Mouse (Mus musculus) limb, embryonic 14.5 days (tissue): ENCODE measurements at regions not wholly inside any gene's neighbourhood (a gene's known extent, or its start where the extent isn't known, plus 50 kb on each side); places are given as distances from the start of the nearest gene placed in this dataset.

Source experiments
- ATAC-seq: fragments of 200-750 bp; cut with Nextera tagmentation; 2 replicates; pipeline ENCODE4 v1.8.0; 2017; ENCODE audit warnings: low read depth, moderate number of reproducible peaks, moderate TSS enrichment; ENCODE audit not compliant: low FRiP score
- DNase-seq: peaks from one replicate; pipeline ENCODE4 v3.0.0-alpha.2; 2015; ENCODE audit warnings: low spot score
- H3K27ac ChIP-seq: fragments of 300-500 bp; sonication (generic); replicated peaks from 2 replicates; pipeline ENCODE4 v1.5.1; 2014; ENCODE audit warnings: low read depth, mild to moderate bottlenecking, low read length, moderate library complexity, mixed read lengths
- H3K27me3 ChIP-seq: fragments of 300-500 bp; sonication (generic); 2 replicates; pipeline ENCODE4 v1.6.1; 2014; ENCODE audit warnings: low read length, mixed read lengths; ENCODE audit not compliant: control insufficient read depth, insufficient read depth
- H3K36me3 ChIP-seq: fragments of 300-500 bp; sonication (generic); 2 replicates; pipeline ENCODE4 v1.6.1; 2014; ENCODE audit warnings: mild to moderate bottlenecking, low read length, moderate library complexity, mixed read lengths; ENCODE audit not compliant: control insufficient read depth, insufficient read depth
- H3K4me1 ChIP-seq: fragments of 300-500 bp; sonication (generic); 2 replicates; pipeline ENCODE4 v1.6.1; 2014; ENCODE audit warnings: antibody characterized with exemption, low read length, mixed read lengths; ENCODE audit not compliant: control insufficient read depth, insufficient read depth
- H3K4me2 ChIP-seq: fragments of 300-500 bp; sonication (generic); replicated peaks from 2 replicates; pipeline ENCODE4 v1.6.1; 2014; ENCODE audit warnings: low read depth, mild to moderate bottlenecking, low read length, moderate library complexity; ENCODE audit not compliant: severe bottlenecking
- H3K4me3 ChIP-seq: fragments of 300-500 bp; sonication (generic); replicated peaks from 2 replicates; pipeline ENCODE4 v1.5.1; 2014; ENCODE audit warnings: low read length
- H3K9ac ChIP-seq: fragments of 300-500 bp; sonication (generic); 2 replicates; pipeline ENCODE4 v1.6.1; 2014; ENCODE audit warnings: mild to moderate bottlenecking, low read depth, low read length, moderate library complexity; ENCODE audit not compliant: severe bottlenecking
- H3K9me3 ChIP-seq: fragments of 300-500 bp; sonication (generic); 2 replicates; pipeline ENCODE4 v1.6.1; 2016; ENCODE audit warnings: low read length; ENCODE audit not compliant: control insufficient read depth
- POLR2A ChIP-seq: fragments of 200-500 bp; IDR thresholded peaks from 2 replicates; pipeline ENCODE4 v1.8.0; 2012; ENCODE audit warnings: inconsistent platforms, mild to moderate bottlenecking, moderate library complexity, borderline replicate concordance; ENCODE audit not compliant: insufficient read depth, insufficient read length; ENCODE audit errors: extremely low read depth
- WGBS: fragments of 180-500 bp; shearing (Covaris S2); extraction: QIAGEN DNeasy Blood & Tissue Kit; methylation state at CpG from one replicate; pipeline ENCODE4 v1.1.7; 2014; 5-methylcytosine and 5-hydroxymethylcytosine counted together

- Histone ChIP-seq H3K36me3 (no peaks in the 10 kb centered on the region), H3K4me3 (no peak overlapping the region), H3K27ac (no peak overlapping the region), H3K9ac (no peak overlapping the region), H3K27me3 (no peaks in the 10 kb centered on the region), H3K4me1 (0 out of 2 replicates have a peak, but pooled peaks cover 6% of the 10 kb centered on the region), H3K9me3 (no peaks in the 10 kb centered on the region), H3K4me2 (no peak overlapping the region)
- DNase-seq = no peak
- no peak for TF ChIP-seq POLR2A
- 11% methylated on average over 1 of the region's 1 CpGs for WGBS
- no peak for ATAC-seq
These were observed 620.0 kb upstream of the Agtr1b start for GRCm38 (mm10) chr3:20986942-20987341.

GRCm38 (mm10) chr3:20986377-20986727 lies 619.4 kb upstream of the Agtr1b start:
- peak; percentile 78 for ATAC-seq
- WGBS = 8% methylated on average over 1 of the region's 1 CpGs
- Histone ChIP-seq H3K36me3 (no peaks in the 10 kb centered on the region), H3K9me3 (no peaks in the 10 kb centered on the region), H3K27me3 (no peaks in the 10 kb centered on the region), H3K4me2 (no peak overlapping the region), H3K9ac (no peak overlapping the region), H3K4me3 (no peak overlapping the region), H3K4me1 (0 out of 2 replicates have a peak, but pooled peaks cover 6% of the 10 kb centered on the region), H3K27ac (no peak overlapping the region)
- no peak for TF ChIP-seq POLR2A
- peak; percentile 52 for DNase-seq

GRCm38 (mm10) chr3:20985682-20986376 lies 618.9 kb upstream of the Agtr1b start:
- Histone ChIP-seq H3K4me1 (0 out of 2 replicates have a peak, but pooled peaks cover 6% of the 10 kb centered on the region), H3K4me3 (no peak overlapping the region), H3K27ac (no peak overlapping the region), H3K36me3 (no peaks in the 10 kb centered on the region), H3K9ac (no peak overlapping the region), H3K27me3 (no peaks in the 10 kb centered on the region), H3K4me2 (no peak overlapping the region), H3K9me3 (no peaks in the 10 kb centered on the region)
- DNase-seq (peak; percentile 37), ATAC-seq (peak; percentile 71)
- TF ChIP-seq POLR2A = no peak
- WGBS = 39% methylated on average over 4 of the region's 4 CpGs

- Histone ChIP-seq H3K9ac (no peak overlapping the region), H3K4me3 (no peak overlapping the region), H3K36me3 (no peaks in the 10 kb centered on the region), H3K9me3 (no peaks in the 10 kb centered on the region), H3K27me3 (no peaks in the 10 kb centered on the region), H3K27ac (no peak overlapping the region), H3K4me2 (no peak overlapping the region), H3K4me1 (0 out of 2 replicates have a peak, but pooled peaks cover 6% of the 10 kb centered on the region)
- ATAC-seq (no peak; the same call in 1 of the 2 replicates), DNase-seq (no peak)
- 17% methylated on average over 1 of the region's 1 CpGs for WGBS
- no peak for TF ChIP-seq POLR2A
These were observed 617.2 kb upstream of the Agtr1b start for GRCm38 (mm10) chr3:20984146-20984545.

- TF ChIP-seq POLR2A = no peak
- H3K4me3 ChIP-seq = no peak overlapping the region
- ATAC-seq (peak; percentile 74), DNase-seq (peak; percentile 33)
- no peaks in the 10 kb centered on the region for H3K27me3 ChIP-seq
- H3K9me3 ChIP-seq = no peaks in the 10 kb centered on the region
- 64% methylated on average over 1 of the region's 1 CpGs for WGBS
- no peak overlapping the region for H3K27ac ChIP-seq
- no peak overlapping the region for H3K9ac ChIP-seq
- no peaks in the 10 kb centered on the region for H3K4me1 ChIP-seq
- no peaks in the 10 kb centered on the region for H3K36me3 ChIP-seq
- no peak overlapping the region for H3K4me2 ChIP-seq
These were observed 606.1 kb upstream of the Agtr1b start for GRCm38 (mm10) chr3:20973077-20973476.
